Mouse (Mus musculus) ovary, adult 10 weeks (tissue): ENCODE measurements around the gene 2610318N02Rik. TPM values are rescaled to one million over a fixed set of nuclear protein-coding genes. Genes with fewer than 3 reads are reported as not detected.

Source experiments
- polyA plus RNA-seq: library from polyadenylated mRNA; stranded (reverse); fragments of 350-450 nt; fragmentation: Illumina TruSeq; extraction: RNeasy Lipid Tissue Mini Kit (QIAGEN cat#74804); gene quantifications from one replicate; pipeline ENCODE4 v1.2.3, GENCODE M21; 2014

2610318N02Rik gene
- polyA plus RNA-seq, result not detected

GRCm38 (mm10) chr16:17124871-17125520 lies at the start of gene 2610318N02Rik:
Gene 2610318N02Rik, minus strand, starts transcription at chr16:17125167.

GRCm38 (mm10) chr16:17146772-17147235 lies 21.8 kb upstream of the 2610318N02Rik start, which contains the start of gene Ccdc116:
Gene Ccdc116, minus strand, starts transcription at chr16:17147229.

GRCm38 (mm10) chr16:17144339-17144738 lies 19.4 kb upstream of the 2610318N02Rik start, which contains the start of gene Ydjc:
Gene Ydjc, plus strand, starts transcription at chr16:17144621.

GRCm38 (mm10) chr16:17132089-17132905 lies 7.3 kb upstream of the 2610318N02Rik start, which contains the start of gene Sdf2l1:
Gene Sdf2l1, minus strand, starts transcription at chr16:17132383.

GRCm38 (mm10) chr16:17110771-17111743 lies 13.9 kb downstream of the 2610318N02Rik start, which contains the start of gene Ppil2:
Gene Ppil2, minus strand, starts transcription at chr16:17111257.

GRCm38 (mm10) chr16:17069511-17070443 lies 55.2 kb downstream of the 2610318N02Rik start, which contains the start of gene Ypel1:
Gene Ypel1, plus strand, starts transcription at chr16:17069696.

Other genes with a start within 250 kb of the 2610318N02Rik start
- gene Ppm1f, start 228.7 kb downstream of the 2610318N02Rik start, polyA plus RNA-seq, result 10.1 TPM
- 327 TPM for gene Mapk1, start 141.8 kb downstream of the 2610318N02Rik start, polyA plus RNA-seq
- gene Ypel1, start 55.5 kb downstream of the 2610318N02Rik start, polyA plus RNA-seq, result 8.2 TPM
- 169 TPM for gene Ppil2, start 13.9 kb downstream of the 2610318N02Rik start, polyA plus RNA-seq
- gene Sdf2l1, start 7.2 kb upstream of the 2610318N02Rik start, polyA plus RNA-seq, result 15.0 TPM
- not detected for gene Ydjc, start 19.5 kb upstream of the 2610318N02Rik start, polyA plus RNA-seq
- 0.14 TPM for gene Ccdc116, start 22.1 kb upstream of the 2610318N02Rik start, polyA plus RNA-seq
- gene Ube2l3, start 77.5 kb upstream of the 2610318N02Rik start, polyA plus RNA-seq, result 248 TPM
- not detected for gene Rimbp3, start 83.4 kb upstream of the 2610318N02Rik start, polyA plus RNA-seq
- 1.4 TPM for gene Hic2, start 108.4 kb upstream of the 2610318N02Rik start, polyA plus RNA-seq
- not detected for gene Tmem191c, start 150.9 kb upstream of the 2610318N02Rik start, polyA plus RNA-seq
- gene Serpind1, start 206.2 kb upstream of the 2610318N02Rik start, polyA plus RNA-seq, result not detected